Mouse (Mus musculus) stomach, postnatal 0 days (tissue): ENCODE measurements at regions not wholly inside any gene's neighbourhood (a gene's known extent, or its start where the extent isn't known, plus 50 kb on each side); places are given as distances from the start of the nearest gene placed in this dataset.

ENCODE experiments used
- ATAC-seq: fragments of 200-750 bp; cut with Nextera tagmentation; 2 replicates; pipeline ENCODE4 v1.8.0; 2017; ENCODE audit not compliant: low FRiP score, low TSS enrichment
- DNase-seq: peaks from one replicate; pipeline ENCODE4 v3.0.0-alpha.2; 2016; ENCODE audit warnings: low spot score
- H3K27ac ChIP-seq: fragments of 300-500 bp; sonication (generic); replicated peaks from 2 replicates; pipeline ENCODE4 v1.5.1; 2014; ENCODE audit warnings: mild to moderate bottlenecking, control low read depth
- H3K27me3 ChIP-seq: fragments of 300-500 bp; sonication (generic); 2 replicates; pipeline ENCODE4 v1.6.1; 2014; ENCODE audit warnings: low read length; ENCODE audit not compliant: control insufficient read depth, insufficient read depth
- H3K36me3 ChIP-seq: fragments of 300-500 bp; sonication (generic); 2 replicates; pipeline ENCODE4 v1.6.1; 2014; ENCODE audit warnings: low read length, mixed read lengths; ENCODE audit not compliant: control insufficient read depth, insufficient read depth
- H3K4me1 ChIP-seq: fragments of 300-500 bp; sonication (generic); replicated peaks from 2 replicates; pipeline ENCODE4 v1.6.1; 2014; ENCODE audit warnings: antibody characterized with exemption; ENCODE audit not compliant: control insufficient read depth, insufficient read depth
- H3K4me2 ChIP-seq: fragments of 300-500 bp; sonication (generic); replicated peaks from 2 replicates; pipeline ENCODE4 v1.6.1; 2014; ENCODE audit warnings: low read depth, mild to moderate bottlenecking, control low read depth, moderate library complexity
- H3K4me3 ChIP-seq: fragments of 300-500 bp; sonication (generic); 2 replicates; pipeline ENCODE4 v1.5.1; 2014; ENCODE audit warnings: low read depth, low read length, control low read depth
- H3K9ac ChIP-seq: fragments of 300-500 bp; sonication (generic); 2 replicates; pipeline ENCODE4 v1.6.1; 2014; ENCODE audit warnings: mild to moderate bottlenecking, low read length, control low read depth, mixed read lengths
- H3K9me3 ChIP-seq: fragments of 300-500 bp; sonication (generic); 2 replicates; pipeline ENCODE4 v1.6.1; 2016; ENCODE audit warnings: low read length; ENCODE audit not compliant: control insufficient read depth
- CTCF ChIP-seq: IDR thresholded peaks from 2 replicates; pipeline ENCODE4 v1.5.1; 2016; ENCODE audit warnings: antibody characterized with exemption, low read depth, mild to moderate bottlenecking, moderate library complexity
- EP300 ChIP-seq: optimal IDR thresholded peaks from 2 replicates; pipeline ENCODE3; 2016; ENCODE audit warnings: antibody characterized with exemption
- WGBS: fragments of 180-500 bp; shearing (Covaris S2); extraction: QIAGEN DNeasy Blood & Tissue Kit; methylation state at CpG from one replicate; pipeline ENCODE4 v1.1.7; 2014; 5-methylcytosine and 5-hydroxymethylcytosine counted together

GRCm38 (mm10) chr9:87899800-87900199, 168.7 kb upstream of the Tbx18 start:
- DNase-seq (no peak), ATAC-seq (no peak)
- Histone ChIP-seq H3K9ac (no peak overlapping the region), H3K27me3 (no peaks in the 10 kb centered on the region), H3K4me3 (no peak overlapping the region), H3K36me3 (no peaks in the 10 kb centered on the region), H3K27ac (no peak overlapping the region), H3K4me1 (no peaks in the 10 kb centered on the region), H3K4me2 (no peak overlapping the region), H3K9me3 (no peaks in the 10 kb centered on the region)
- TF ChIP-seq EP300 (no peak), CTCF (no peak)
- 91% methylated on average over 7 of the region's 7 CpGs for WGBS

GRCm38 (mm10) chr9:87921291-87921690, 190.2 kb upstream of the Tbx18 start:
- no peak for DNase-seq

GRCm38 (mm10) chr9:87925151-87925550, 194.1 kb upstream of the Tbx18 start:
- no peak overlapping the region for H3K27ac ChIP-seq
- WGBS = 92% methylated on average over 4 of the region's 4 CpGs
- no peak for DNase-seq
- no peaks in the 10 kb centered on the region for H3K36me3 ChIP-seq
- no peaks in the 10 kb centered on the region for H3K9me3 ChIP-seq
- H3K4me2 ChIP-seq = no peak overlapping the region
- no peak overlapping the region for H3K9ac ChIP-seq
- H3K27me3 ChIP-seq = no peaks in the 10 kb centered on the region
- H3K4me1 ChIP-seq = no peaks in the 10 kb centered on the region
- no peak for ATAC-seq
- H3K4me3 ChIP-seq = no peak overlapping the region
- TF ChIP-seq EP300 (no peak), CTCF (no peak)

More at GRCm38 (mm10) chr9:87921291-87921690, 190.2 kb upstream of the Tbx18 start:
- TF ChIP-seq CTCF = no peak
- no peak for TF ChIP-seq EP300
- Histone ChIP-seq H3K9ac (no peak overlapping the region), H3K9me3 (no peaks in the 10 kb centered on the region), H3K4me2 (no peak overlapping the region), H3K36me3 (no peaks in the 10 kb centered on the region), H3K4me1 (no peaks in the 10 kb centered on the region), H3K27ac (no peak overlapping the region), H3K4me3 (no peak overlapping the region), H3K27me3 (no peaks in the 10 kb centered on the region)
- WGBS = 85% methylated on average over 8 of the region's 8 CpGs
- no peak for ATAC-seq

GRCm38 (mm10) chr9:87933230-87933629, 202.2 kb upstream of the Tbx18 start:
- H3K4me1 ChIP-seq = no peaks in the 10 kb centered on the region
- no peak overlapping the region for H3K4me2 ChIP-seq
- no peaks in the 10 kb centered on the region for H3K36me3 ChIP-seq
- DNase-seq (no peak), ATAC-seq (no peak)
- no peaks in the 10 kb centered on the region for H3K9me3 ChIP-seq
- no peak for TF ChIP-seq CTCF
- TF ChIP-seq EP300 = no peak
- H3K27ac ChIP-seq = no peak overlapping the region
- no peaks in the 10 kb centered on the region for H3K27me3 ChIP-seq
- H3K9ac ChIP-seq = no peak overlapping the region
- 42% methylated on average over 5 of the region's 5 CpGs for WGBS
- H3K4me3 ChIP-seq = no peak overlapping the region

GRCm38 (mm10) chr9:87952426-87952825, 221.4 kb upstream of the Tbx18 start:
- Histone ChIP-seq H3K9me3 (no peaks in the 10 kb centered on the region), H3K36me3 (no peaks in the 10 kb centered on the region), H3K4me3 (no peak overlapping the region), H3K27me3 (no peaks in the 10 kb centered on the region), H3K4me2 (no peak overlapping the region), H3K27ac (no peak overlapping the region), H3K4me1 (no peaks in the 10 kb centered on the region), H3K9ac (no peak overlapping the region)
- no peak for ATAC-seq
- DNase-seq = no peak
- TF ChIP-seq EP300 (no peak), CTCF (no peak)
- 73% methylated on average over 2 of the region's 2 CpGs for WGBS

- no peak for TF ChIP-seq EP300
- no peak for TF ChIP-seq CTCF
- no peak for DNase-seq
- no peak for ATAC-seq
- Histone ChIP-seq H3K27me3 (no peaks in the 10 kb centered on the region), H3K9me3 (no peaks in the 10 kb centered on the region), H3K27ac (no peak overlapping the region), H3K4me1 (no peaks in the 10 kb centered on the region), H3K4me3 (no peak overlapping the region), H3K9ac (no peak overlapping the region), H3K4me2 (no peak overlapping the region), H3K36me3 (no peaks in the 10 kb centered on the region)
Observed at GRCm38 (mm10) chr9:87954941-87955340, 223.9 kb upstream of the Tbx18 start.
